Mouse (Mus musculus) lung, adult 2 months (tissue): ENCODE data around the gene Pitx1.

Experiments used
- CTCF ChIP-seq: fragments of 200-500 bp; IDR thresholded peaks from 2 replicates; pipeline ENCODE4 v1.5.1; 2011; ENCODE audit warnings: mild to moderate bottlenecking, low read length, control low read depth; ENCODE audit not compliant: insufficient read depth
- POLR2A ChIP-seq: fragments of 200-500 bp; IDR thresholded peaks from 2 replicates; pipeline ENCODE4 v1.6.1; 2011; ENCODE audit warnings: low read depth, mild to moderate bottlenecking, control low read depth, low read length, borderline replicate concordance; ENCODE audit errors: extremely low read depth

DNA sequence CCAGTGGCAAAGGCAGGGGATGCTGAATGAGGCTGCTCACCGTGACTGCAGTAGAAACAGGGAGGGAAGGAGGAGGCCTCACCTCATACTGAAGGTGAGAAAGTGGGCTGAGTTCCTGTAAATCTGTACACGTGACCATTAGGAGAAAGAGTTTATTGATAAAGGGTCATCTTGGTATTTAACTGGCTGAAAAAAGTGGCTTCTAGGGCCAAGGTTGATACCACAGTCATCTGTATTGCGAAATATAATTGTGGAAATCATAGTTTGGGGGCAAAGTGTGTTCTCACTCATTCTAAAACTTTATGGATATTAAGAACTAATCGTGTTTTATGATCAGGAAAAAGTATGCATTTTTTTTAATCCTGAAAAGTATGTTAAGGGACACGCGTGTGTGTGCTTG is 21.2 kb downstream of the Pitx1 start:
- TF ChIP-seq POLR2A (no peak), CTCF (no peak)
